Mouse (Mus musculus): ENCODE data around the gene Smap2. TPM values are rescaled to one million over a fixed set of nuclear protein-coding genes. Genes with fewer than 3 reads are reported as not detected.

Smap2 gene
- polyA plus RNA-seq, 1 experiment, result 60.0 TPM

DNA sequence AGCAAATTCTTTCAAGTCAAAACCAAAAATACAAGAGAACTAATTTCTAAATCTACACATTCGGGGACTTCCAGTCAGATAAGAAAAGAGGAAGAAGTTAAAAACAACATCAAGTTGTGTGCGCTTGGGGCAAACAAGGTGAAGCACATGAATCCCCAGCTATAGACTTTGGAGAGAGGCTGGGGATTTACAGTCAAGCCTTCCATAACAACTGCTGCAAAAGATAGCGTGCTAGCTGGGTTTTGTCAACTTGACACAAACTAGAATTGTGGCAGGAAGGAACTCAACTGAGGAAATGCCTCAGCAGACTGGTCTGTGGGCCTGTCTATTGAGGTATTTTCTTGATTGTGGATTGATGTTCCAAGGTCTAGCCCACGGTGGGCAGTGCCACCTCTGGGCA lies 12.4 kb downstream of the Smap2 start:
- peak overlapping the region; percentile 47 for H3K27ac ChIP-seq (ENCODE audit: control insufficient read depth, insufficient read depth, low read depth, low read length, poor library complexity)
- no peak for TF ChIP-seq CTCF (IDR thresholded peaks at IDR 0.05; ENCODE audit: control insufficient read depth, insufficient read depth, low read length)
- TF ChIP-seq POLR2A (IDR thresholded peaks at IDR 0.05; ENCODE audit: borderline replicate concordance, control insufficient read depth, low read depth, low read length), result no peak
- peaks cover 10% of the 10 kb centered on the region for H3K4me1 ChIP-seq (ENCODE audit: control insufficient read depth, insufficient read depth, low read length)
- 6% methylated on average over 4 of the region's 4 CpGs for WGBS
- no peak overlapping the region for H3K4me3 ChIP-seq (replicated peaks; ENCODE audit: control insufficient read depth, low read depth, low read length)

DNA sequence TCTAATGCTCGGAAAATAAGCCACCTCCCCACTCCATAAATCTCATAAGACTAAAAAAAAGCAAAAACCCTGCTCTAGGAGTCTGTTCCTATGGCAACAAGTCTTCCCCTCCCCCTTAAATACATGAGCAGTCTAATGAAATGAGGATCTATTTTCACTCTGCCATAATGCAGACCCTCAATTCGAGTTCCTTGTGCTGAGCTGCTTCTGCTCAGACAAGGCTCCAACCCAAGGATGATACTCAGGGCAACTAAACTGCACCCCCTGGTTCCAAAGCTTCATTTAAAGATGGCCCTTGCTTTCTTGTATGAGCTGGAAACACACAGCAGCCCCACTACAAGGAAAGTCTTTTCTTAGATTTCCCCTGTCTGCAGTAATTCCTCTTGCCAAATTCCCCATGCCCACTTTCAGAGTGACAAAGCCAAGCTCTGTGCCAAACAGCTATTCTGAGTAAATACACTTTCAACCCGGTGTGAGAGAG lies 13.4 kb downstream of the Smap2 start:
- H3K27ac ChIP-seq (ENCODE audit: control insufficient read depth, insufficient read depth, low read depth, low read length, poor library complexity), result no peak overlapping the region; the same call in 1 of the 2 replicates
- no peak for TF ChIP-seq POLR2A (IDR thresholded peaks at IDR 0.05; ENCODE audit: borderline replicate concordance, control insufficient read depth, low read depth, low read length)
- no peak for TF ChIP-seq CTCF (IDR thresholded peaks at IDR 0.05; ENCODE audit: control insufficient read depth, insufficient read depth, low read length)
- WGBS, result 21% methylated on average over 3 of the region's 3 CpGs

DNA sequence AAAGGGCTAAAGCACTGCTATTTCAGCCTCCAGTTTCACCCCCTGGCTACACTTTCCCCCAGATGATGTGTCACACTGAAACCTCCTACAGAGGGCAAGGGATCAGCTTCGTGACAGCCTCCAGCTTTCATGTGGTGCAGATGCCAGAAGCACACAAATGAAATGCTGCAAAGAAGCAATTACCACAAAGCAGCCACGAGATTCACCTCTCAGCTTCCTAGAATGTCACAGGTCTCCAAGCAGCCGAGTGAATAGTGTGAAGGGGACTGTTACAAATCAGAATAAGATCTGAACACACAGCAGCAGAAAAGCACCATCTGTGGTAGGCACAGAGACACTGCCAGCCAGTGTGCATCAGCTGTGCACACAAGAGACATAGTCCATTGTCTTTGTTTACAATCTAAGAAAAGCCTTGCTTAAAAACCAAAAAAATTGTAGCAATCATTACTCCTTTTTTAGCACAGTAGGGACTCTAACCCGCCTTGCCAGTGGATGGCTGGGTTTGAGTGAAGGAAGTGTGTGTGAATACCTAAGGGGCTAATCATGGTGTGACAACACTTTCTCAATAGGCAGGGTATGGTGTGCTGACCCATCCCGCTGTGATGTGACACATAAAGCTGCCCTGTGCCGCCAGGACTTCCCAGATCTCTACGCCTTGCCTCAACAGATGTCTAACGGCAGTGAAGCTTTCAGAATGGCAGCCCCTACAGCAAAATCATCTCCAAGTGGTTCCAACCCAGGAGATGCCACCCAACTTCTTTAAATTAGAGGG lies 14.5 kb downstream of the Smap2 start:
- no peak overlapping the region for H3K27ac ChIP-seq (ENCODE audit: control insufficient read depth, insufficient read depth, low read depth, low read length, poor library complexity)
- H3K4me1 ChIP-seq (ENCODE audit: control insufficient read depth, insufficient read depth, low read length), result peaks cover 9% of the 10 kb centered on the region
- 48% methylated on average over 8 of the region's 8 CpGs for WGBS

More for the DNA sequence above, 13.4 kb downstream of the Smap2 start:
- no peak overlapping the region for H3K4me3 ChIP-seq (replicated peaks; ENCODE audit: control insufficient read depth, low read depth, low read length)
- H3K4me1 ChIP-seq (ENCODE audit: control insufficient read depth, insufficient read depth, low read length), result peaks cover 9% of the 10 kb centered on the region

DNA sequence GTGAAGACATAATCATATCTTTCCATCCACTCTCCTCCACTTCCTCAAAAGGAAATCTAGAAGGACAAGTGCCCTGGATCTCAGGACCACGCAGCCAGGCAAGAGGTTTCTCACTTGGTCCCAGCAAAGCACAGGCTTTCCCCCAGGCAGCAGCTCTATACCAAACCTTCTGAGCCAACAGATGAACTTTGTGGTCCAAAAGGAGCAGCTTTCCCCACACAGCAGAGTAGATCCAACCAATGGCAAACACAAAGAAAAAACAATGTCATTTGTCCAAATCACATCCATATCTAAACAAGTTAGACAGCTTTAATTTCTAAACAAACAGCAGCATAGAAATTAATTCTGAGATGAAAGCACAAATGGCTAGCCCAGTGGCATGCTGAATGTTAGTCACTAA lies 15.4 kb downstream of the Smap2 start:
- TF ChIP-seq POLR2A (IDR thresholded peaks at IDR 0.05; ENCODE audit: borderline replicate concordance, control insufficient read depth, low read depth, low read length) (no peak), CTCF (IDR thresholded peaks at IDR 0.05; ENCODE audit: control insufficient read depth, insufficient read depth, low read length) (no peak)
- Histone ChIP-seq H3K4me1 (ENCODE audit: control insufficient read depth, insufficient read depth, low read length) (peaks cover 7% of the 10 kb centered on the region), H3K27ac (ENCODE audit: control insufficient read depth, insufficient read depth, low read depth, low read length, poor library complexity) (no peak overlapping the region), H3K4me3 (replicated peaks; ENCODE audit: control insufficient read depth, low read depth, low read length) (no peak overlapping the region)
- 42% methylated on average over 1 of the region's 1 CpGs for WGBS

More for the DNA sequence above, 14.5 kb downstream of the Smap2 start:
- TF ChIP-seq CTCF (IDR thresholded peaks at IDR 0.05; ENCODE audit: control insufficient read depth, insufficient read depth, low read length) (no peak), POLR2A (IDR thresholded peaks at IDR 0.05; ENCODE audit: borderline replicate concordance, control insufficient read depth, low read depth, low read length) (no peak)
- no peak overlapping the region for H3K4me3 ChIP-seq (replicated peaks; ENCODE audit: control insufficient read depth, low read depth, low read length)

DNA sequence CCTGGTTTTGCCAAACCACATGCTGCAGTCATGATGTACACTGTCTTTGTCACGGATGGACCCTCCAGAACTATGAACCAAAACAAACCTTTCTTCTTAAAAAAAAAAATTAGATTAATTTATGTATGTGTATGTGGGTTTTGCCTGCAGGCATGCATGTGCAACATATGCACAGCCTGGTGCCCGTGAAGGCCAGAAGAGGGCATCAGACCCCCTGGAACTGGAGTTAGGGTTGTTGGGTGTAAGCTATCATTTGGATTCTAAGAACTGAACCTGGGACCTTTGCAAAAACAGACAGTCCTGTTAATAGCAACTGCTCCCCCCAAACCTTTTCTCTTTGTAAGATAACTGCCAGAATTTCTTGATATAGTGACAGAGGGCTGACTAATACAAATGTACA lies 16.0 kb downstream of the Smap2 start:
- Histone ChIP-seq H3K4me1 (ENCODE audit: control insufficient read depth, insufficient read depth, low read length) (peaks cover 7% of the 10 kb centered on the region), H3K4me3 (replicated peaks; ENCODE audit: control insufficient read depth, low read depth, low read length) (no peak overlapping the region), H3K27ac (ENCODE audit: control insufficient read depth, insufficient read depth, low read depth, low read length, poor library complexity) (no peak overlapping the region)
- no peak for TF ChIP-seq POLR2A (IDR thresholded peaks at IDR 0.05; ENCODE audit: borderline replicate concordance, control insufficient read depth, low read depth, low read length)
- TF ChIP-seq CTCF (IDR thresholded peaks at IDR 0.05; ENCODE audit: control insufficient read depth, insufficient read depth, low read length), result peak; percentile 34; the same call in 1 of the 2 replicates
- WGBS, result 66% methylated on average over 2 of the region's 2 CpGs

DNA sequence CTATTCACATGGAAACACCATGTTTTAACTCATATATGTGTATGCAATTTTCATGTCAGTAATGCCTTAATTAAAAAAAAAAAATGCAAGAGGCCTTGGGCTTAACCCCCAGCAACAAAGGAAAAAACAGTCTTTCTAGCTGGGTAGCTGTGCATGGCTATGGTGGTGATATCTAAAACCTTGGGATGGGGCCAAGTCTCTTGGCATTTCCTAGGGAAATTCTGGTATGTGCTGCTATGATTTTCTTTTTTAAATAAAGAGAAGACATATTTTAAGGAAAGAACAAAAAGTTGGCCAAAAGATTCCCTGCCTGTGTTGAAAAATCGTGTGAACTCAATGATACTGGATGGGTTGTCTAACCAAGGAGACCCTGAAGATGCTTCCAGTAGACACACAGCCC lies 21.1 kb downstream of the Smap2 start:
- WGBS, result 63% methylated on average over 1 of the region's 1 CpGs

DNA sequence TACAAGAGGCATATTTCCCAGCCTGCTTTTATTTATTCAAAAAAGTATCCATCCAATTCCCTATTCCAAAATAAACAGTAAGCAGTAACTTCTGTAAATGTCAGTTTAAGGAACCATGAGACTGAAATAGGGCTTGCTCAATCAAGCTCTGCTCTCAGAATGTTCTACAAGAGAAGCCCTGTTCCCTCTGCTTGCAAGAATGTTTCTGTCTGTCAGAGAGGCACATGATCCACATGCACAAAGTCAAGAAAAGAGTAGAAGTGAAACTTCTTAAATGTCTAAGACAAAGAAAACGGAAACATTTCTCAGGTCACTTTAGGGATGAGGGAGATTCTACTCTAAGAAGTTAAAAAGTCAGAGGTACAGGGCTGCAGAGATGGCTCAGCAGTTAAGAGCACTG lies 24.0 kb downstream of the Smap2 start:
- 37% methylated on average over 1 of the region's 1 CpGs for WGBS
- Histone ChIP-seq H3K27ac (ENCODE audit: control insufficient read depth, insufficient read depth, low read depth, low read length, poor library complexity) (no peak overlapping the region), H3K4me3 (replicated peaks; ENCODE audit: control insufficient read depth, low read depth, low read length) (no peak overlapping the region)

More for the DNA sequence above, 21.1 kb downstream of the Smap2 start:
- Histone ChIP-seq H3K4me3 (replicated peaks; ENCODE audit: control insufficient read depth, low read depth, low read length) (no peak overlapping the region), H3K27ac (ENCODE audit: control insufficient read depth, insufficient read depth, low read depth, low read length, poor library complexity) (no peak overlapping the region), H3K4me1 (ENCODE audit: control insufficient read depth, insufficient read depth, low read length) (peaks cover 1% of the 10 kb centered on the region)
- TF ChIP-seq POLR2A (IDR thresholded peaks at IDR 0.05; ENCODE audit: borderline replicate concordance, control insufficient read depth, low read depth, low read length), result no peak
- no peak for TF ChIP-seq CTCF (IDR thresholded peaks at IDR 0.05; ENCODE audit: control insufficient read depth, insufficient read depth, low read length)

DNA sequence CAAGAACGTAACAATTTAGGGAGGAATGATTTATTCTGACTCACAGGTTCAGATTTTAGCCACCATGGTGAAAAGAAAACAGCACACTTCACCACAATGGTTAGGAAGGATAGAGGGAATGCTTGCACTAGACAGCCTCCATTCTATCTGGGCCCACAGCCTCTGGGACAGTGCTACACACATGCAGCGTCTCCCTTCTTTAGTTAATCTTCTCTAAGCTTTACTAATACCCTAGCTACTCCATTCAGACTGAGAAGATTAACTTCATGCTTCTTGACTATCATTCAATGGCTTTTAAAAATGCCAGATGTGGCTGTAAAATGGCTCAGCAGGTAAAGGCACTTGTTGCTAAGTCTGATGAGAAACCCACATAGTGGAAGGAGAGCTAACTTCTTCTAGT lies 24.8 kb downstream of the Smap2 start:
- Histone ChIP-seq H3K4me3 (replicated peaks; ENCODE audit: control insufficient read depth, low read depth, low read length) (no peak overlapping the region), H3K27ac (ENCODE audit: control insufficient read depth, insufficient read depth, low read depth, low read length, poor library complexity) (no peak overlapping the region), H3K4me1 (ENCODE audit: control insufficient read depth, insufficient read depth, low read length) (peaks cover 1% of the 10 kb centered on the region; the same call in 1 of the 2 replicates)
- TF ChIP-seq CTCF (IDR thresholded peaks at IDR 0.05; ENCODE audit: control insufficient read depth, insufficient read depth, low read length) (no peak), POLR2A (IDR thresholded peaks at IDR 0.05; ENCODE audit: borderline replicate concordance, control insufficient read depth, low read depth, low read length) (no peak)
- 93% methylated on average over 2 of the region's 2 CpGs for WGBS

More for the DNA sequence above, 24.0 kb downstream of the Smap2 start:
- peaks cover 1% of the 10 kb centered on the region for H3K4me1 ChIP-seq (ENCODE audit: control insufficient read depth, insufficient read depth, low read length)
- no peak for TF ChIP-seq CTCF (IDR thresholded peaks at IDR 0.05; ENCODE audit: control insufficient read depth, insufficient read depth, low read length)
- TF ChIP-seq POLR2A (IDR thresholded peaks at IDR 0.05; ENCODE audit: borderline replicate concordance, control insufficient read depth, low read depth, low read length), result no peak

Data from bone marrow, adult 2 months (tissue).